In the genomic region with DNA sequence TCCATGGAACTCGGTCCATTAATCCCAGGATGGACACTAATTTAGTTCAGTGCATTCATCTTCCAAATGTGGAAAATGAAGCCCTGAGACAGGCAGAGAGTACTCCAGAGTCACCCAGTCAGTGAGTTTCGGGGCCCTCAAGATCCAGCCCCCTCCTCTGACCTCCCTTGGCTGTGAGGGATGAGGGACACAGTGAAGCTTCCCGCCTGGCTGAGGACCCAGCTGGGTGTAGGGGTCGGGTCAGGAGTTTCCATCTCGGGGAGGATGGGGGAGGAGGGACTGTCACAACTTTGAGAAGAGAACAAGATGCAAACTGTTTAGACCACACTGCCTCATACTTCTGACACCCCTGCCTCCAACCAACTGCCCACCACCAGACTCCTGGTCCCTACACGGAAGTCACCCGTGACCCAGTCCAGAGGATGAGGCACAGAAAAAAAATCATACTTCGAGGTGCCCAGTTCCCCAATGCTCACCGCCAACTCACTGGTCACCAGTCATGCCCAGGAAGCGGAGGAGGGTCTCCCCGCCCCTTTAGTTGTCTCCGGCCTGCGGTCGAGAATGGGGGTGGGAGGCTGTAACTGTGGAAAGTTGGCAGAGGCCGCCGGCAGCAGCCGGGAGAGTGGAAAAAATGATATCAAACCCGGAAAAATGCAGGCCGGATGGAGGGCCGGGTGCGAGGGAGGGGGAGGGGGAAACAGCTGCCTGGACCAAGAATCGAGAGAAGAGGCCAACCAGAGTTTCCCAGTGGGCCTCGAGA, we compare ENCODE assay signal across 10 mouse cellular contexts. TPM values are rescaled to one million over a fixed set of nuclear protein-coding genes. Genes with fewer than 3 reads are reported as not detected.
DNase-seq lines count a peak whose midpoint lies in the region; ATAC-seq and TF ChIP-seq lines count a peak whose summit lies in the region.
"Had no signal": no experiment of that assay in that cellular context is flagged by ENCODE, and none has a peak within 500 bp of the region (broad histone marks: within the 10 kb centered on the region; RNA-seq: fewer than 3 reads in every experiment).

No protein-coding gene starts in this region.

- H3K27me3 ChIP-seq in megakaryocyte, embryonic 14.5 days (replicated peaks) = peaks cover 72% of the 10 kb centered on the region
- peaks cover 4% of the 10 kb centered on the region; the same call in 1 of the 2 replicates for H3K27me3 ChIP-seq in liver, embryonic 11.5 days (replicated peaks; ENCODE audit: control insufficient read depth, insufficient read depth, low read length)
- no peaks in the 10 kb centered on the region for H3K27me3 ChIP-seq in stomach, postnatal 0 days (ENCODE audit: control insufficient read depth, insufficient read depth, low read length)
- 0 out of 2 replicates have a peak, but pooled peaks cover 2% of the 10 kb centered on the region for H3K27me3 ChIP-seq in hindbrain, embryonic 13.5 days

- H3K9me3 ChIP-seq in megakaryocyte, embryonic 14.5 days = no peaks in the 10 kb centered on the region
- H3K9me3 ChIP-seq in liver, embryonic 11.5 days (ENCODE audit: control insufficient read depth, low read length) = no peaks in the 10 kb centered on the region
- no peaks in the 10 kb centered on the region for H3K9me3 ChIP-seq in stomach, postnatal 0 days (ENCODE audit: control insufficient read depth, low read length)
- no peaks in the 10 kb centered on the region for H3K9me3 ChIP-seq in hindbrain, embryonic 13.5 days
- H3K9me3 ChIP-seq: neural tube, embryonic 12.5 days had no signal

- no peak for ATAC-seq in megakaryocyte, adult 5-6 weeks (ENCODE audit: poor library complexity, severe bottlenecking)
- peak; percentile 34 for ATAC-seq in liver, embryonic 11.5 days (replicated peaks; ENCODE audit: low FRiP score)
- peak; percentile 77 for ATAC-seq in stomach, postnatal 0 days (ENCODE audit: low FRiP score, low TSS enrichment)
- no peak for ATAC-seq in hindbrain, embryonic 13.5 days (ENCODE audit: low FRiP score)

- H3K27ac ChIP-seq in liver, embryonic 11.5 days (ENCODE audit: low read depth, low read length) = peak overlapping the region; percentile 0; the same call in 1 of the 2 replicates
- H3K27ac ChIP-seq in stomach, postnatal 0 days (replicated peaks) = peak overlapping the region; percentile 90
- no peak overlapping the region for H3K27ac ChIP-seq in hindbrain, embryonic 13.5 days
- H3K27ac ChIP-seq: neural tube, embryonic 12.5 days had no signal

- peak; percentile 81 to 84 for DNase-seq in heart, postnatal 14 days
- peak; percentile 45 for DNase-seq in liver, embryonic 11.5 days (ENCODE audit: low spot score)
- peak; percentile 65 for DNase-seq in stomach, postnatal 0 days (ENCODE audit: low spot score)
- no peak for DNase-seq in neural tube, embryonic 10.5 days (ENCODE audit: extremely low spot score, low spot score)
- DNase-seq in thymus, postnatal 25 days = no peak

- TF ChIP-seq CTCF in stomach, postnatal 0 days (IDR thresholded peaks at IDR 0.05; ENCODE audit: low read depth) = no peak

- no peaks in the 10 kb centered on the region for H3K36me3 ChIP-seq in megakaryocyte, embryonic 14.5 days (replicated peaks; ENCODE audit: low read length)
- no peaks in the 10 kb centered on the region for H3K36me3 ChIP-seq in liver, embryonic 11.5 days (ENCODE audit: control insufficient read depth, insufficient read depth, low read length)
- H3K36me3 ChIP-seq in stomach, postnatal 0 days (ENCODE audit: control insufficient read depth, insufficient read depth, low read length) = no peaks in the 10 kb centered on the region
- no peaks in the 10 kb centered on the region for H3K36me3 ChIP-seq in hindbrain, embryonic 13.5 days
- H3K36me3 ChIP-seq: neural tube, embryonic 12.5 days had no signal

- intact Hi-C loops in heart, postnatal 14 days (cut with DNase I) = no loop called here

- H3K4me2 ChIP-seq in liver, embryonic 11.5 days = 0 out of 2 replicates have a peak overlapping the region, but pooled peaks have one; percentile 15
- H3K4me2 ChIP-seq in stomach, postnatal 0 days (replicated peaks; ENCODE audit: low read depth) = 0 out of 2 replicates have a peak overlapping the region, but pooled peaks have one; percentile 20
- no peak overlapping the region for H3K4me2 ChIP-seq in hindbrain, embryonic 13.5 days
- H3K4me2 ChIP-seq: neural tube, embryonic 12.5 days had no signal

- peak overlapping the region; percentile 4 for H3K4me3 ChIP-seq in megakaryocyte, embryonic 14.5 days (replicated peaks)
- H3K4me3 ChIP-seq in liver, embryonic 11.5 days (ENCODE audit: low read depth, low read length) = no peak overlapping the region
- no peak overlapping the region for H3K4me3 ChIP-seq in stomach, postnatal 0 days (ENCODE audit: low read depth, low read length)
- H3K4me3 ChIP-seq in hindbrain, embryonic 13.5 days = no peak overlapping the region
- H3K4me3 ChIP-seq: neural tube, embryonic 12.5 days had no signal

- 53% methylated on average over 23 of the region's 23 CpGs for WGBS in liver, embryonic 11.5 days
- 45% methylated on average over 23 of the region's 23 CpGs for WGBS in stomach, postnatal 0 days
- 74% methylated on average over 23 of the region's 23 CpGs for WGBS in hindbrain, embryonic 13.5 days

- H3K4me1 ChIP-seq in megakaryocyte, embryonic 14.5 days = peaks cover 3% of the 10 kb centered on the region; the same call in 1 of the 2 replicates
- H3K4me1 ChIP-seq in liver, embryonic 11.5 days (replicated peaks; ENCODE audit: control insufficient read depth, insufficient read depth, low read length) = no peaks in the 10 kb centered on the region
- peaks cover 2% of the 10 kb centered on the region; the same call in 1 of the 2 replicates for H3K4me1 ChIP-seq in stomach, postnatal 0 days (replicated peaks; ENCODE audit: control insufficient read depth, insufficient read depth)
- peaks cover 15% of the 10 kb centered on the region for H3K4me1 ChIP-seq in hindbrain, embryonic 13.5 days (replicated peaks)

- H3K9ac ChIP-seq in liver, embryonic 11.5 days (ENCODE audit: low read depth, low read length) = no peak overlapping the region
- H3K9ac ChIP-seq in stomach, postnatal 0 days (ENCODE audit: low read length) = no peak overlapping the region
- H3K9ac ChIP-seq in hindbrain, embryonic 13.5 days = no peak overlapping the region
- H3K9ac ChIP-seq: neural tube, embryonic 12.5 days had no signal

- TF ChIP-seq EP300 in stomach, postnatal 0 days (optimal IDR thresholded peaks at IDR 0.05) = peak; percentile 70

RNA-seq across cellular contexts. Expression of a gene that starts 9.7 kb away (rescaled TPM):
- not detected in 2 replicates for polyA plus RNA-seq in megakaryocyte, embryonic 14.5 days (2012; ENCODE audit: insufficient read depth, low replicate concordance)
- 8.9 and 10.2 TPM in 2 replicates for total RNA-seq in megakaryocyte, adult 5-6 weeks (2015)
- 9.0 and 15.4 TPM in 2 replicates for total RNA-seq in megakaryocyte, adult 5-6 weeks (2017)
- 10 to 100 TPM in 1 of 2 experiments, 1 to 10 TPM in 1; 9.1 to 11.9 TPM for total RNA-seq in heart, postnatal 14 days (2021)
- polyA plus RNA-seq in liver, embryonic 11.5 days (2014; fragmentation: Nextera tagmentation; extraction: Ambion mirVana) = 1.2 and 1.6 TPM in 2 replicates
- polyA plus RNA-seq in stomach, postnatal 0 days (2015; fragmentation: Nextera tagmentation; extraction: Ambion mirVana) = 17.2 and 19.7 TPM in 2 replicates
- 0.30 and 0.57 TPM in 2 replicates for polyA plus RNA-seq in hindbrain, embryonic 13.5 days (2015; fragmentation: Nextera tagmentation; extraction: Ambion mirVana)

RNA-seq across cellular contexts. Expression of a gene that starts 13.6 kb away (rescaled TPM):
- not detected in 2 replicates for polyA plus RNA-seq in megakaryocyte, embryonic 14.5 days (2012; ENCODE audit: insufficient read depth, low replicate concordance)
- not detected in 2 replicates for total RNA-seq in megakaryocyte, adult 5-6 weeks (2015)
- not detected in 2 replicates for total RNA-seq in megakaryocyte, adult 5-6 weeks (2017)
- not detected for total RNA-seq in heart, postnatal 14 days (2021)
- polyA plus RNA-seq in liver, embryonic 11.5 days (2014; fragmentation: Nextera tagmentation; extraction: Ambion mirVana) = not detected in 2 replicates
- polyA plus RNA-seq in stomach, postnatal 0 days (2015; fragmentation: Nextera tagmentation; extraction: Ambion mirVana) = 0.73 and 1.7 TPM in 2 replicates
- not detected in 2 replicates for polyA plus RNA-seq in hindbrain, embryonic 13.5 days (2015; fragmentation: Nextera tagmentation; extraction: Ambion mirVana)
- total RNA-seq: common myeloid progenitor, adult 5-6 weeks had no signal
- polyA plus RNA-seq: neural tube, embryonic 12.5 days had no signal

RNA-seq across cellular contexts. Expression of a gene that starts 32.3 kb away (rescaled TPM):
- not detected in 2 replicates for polyA plus RNA-seq in megakaryocyte, embryonic 14.5 days (2012; ENCODE audit: insufficient read depth, low replicate concordance)
- total RNA-seq in megakaryocyte, adult 5-6 weeks (2015) = not detected in 2 replicates
- total RNA-seq in megakaryocyte, adult 5-6 weeks (2017) = not detected in 2 replicates
- not detected for total RNA-seq in heart, postnatal 14 days (2021)
- polyA plus RNA-seq in liver, embryonic 11.5 days (2014; fragmentation: Nextera tagmentation; extraction: Ambion mirVana) = not detected in 2 replicates
- 0.23 TPM in 1 of 2 replicates, not detected in the other for polyA plus RNA-seq in stomach, postnatal 0 days (2015; fragmentation: Nextera tagmentation; extraction: Ambion mirVana)
- polyA plus RNA-seq in hindbrain, embryonic 13.5 days (2015; fragmentation: Nextera tagmentation; extraction: Ambion mirVana) = not detected in 2 replicates
- total RNA-seq: common myeloid progenitor, adult 5-6 weeks had no signal
- polyA plus RNA-seq: neural tube, embryonic 12.5 days had no signal

RNA-seq across cellular contexts. Expression of a gene that starts 32.8 kb away (rescaled TPM):
- 88.7 and 308 TPM in 2 replicates for polyA plus RNA-seq in megakaryocyte, embryonic 14.5 days (2012; ENCODE audit: insufficient read depth, low replicate concordance)
- total RNA-seq in megakaryocyte, adult 5-6 weeks (2015) = 165 and 166 TPM in 2 replicates
- 100 and 109 TPM in 2 replicates for total RNA-seq in megakaryocyte, adult 5-6 weeks (2017)
- 10 to 100 TPM; 38.7 to 42.4 TPM for total RNA-seq in heart, postnatal 14 days (2021)
- 88.6 and 92.1 TPM in 2 replicates for polyA plus RNA-seq in liver, embryonic 11.5 days (2014; fragmentation: Nextera tagmentation; extraction: Ambion mirVana)
- 110 and 121 TPM in 2 replicates for polyA plus RNA-seq in stomach, postnatal 0 days (2015; fragmentation: Nextera tagmentation; extraction: Ambion mirVana)
- 168 and 169 TPM in 2 replicates for polyA plus RNA-seq in hindbrain, embryonic 13.5 days (2015; fragmentation: Nextera tagmentation; extraction: Ambion mirVana)

RNA-seq across cellular contexts. Expression of a gene that starts 37.2 kb away (rescaled TPM):
- not detected in 2 replicates for polyA plus RNA-seq in megakaryocyte, embryonic 14.5 days (2012; ENCODE audit: insufficient read depth, low replicate concordance)
- total RNA-seq in megakaryocyte, adult 5-6 weeks (2015) = not detected in 2 replicates
- not detected in 2 replicates for total RNA-seq in megakaryocyte, adult 5-6 weeks (2017)
- not detected for total RNA-seq in heart, postnatal 14 days (2021)
- not detected in 2 replicates for polyA plus RNA-seq in liver, embryonic 11.5 days (2014; fragmentation: Nextera tagmentation; extraction: Ambion mirVana)
- not detected in 2 replicates for polyA plus RNA-seq in stomach, postnatal 0 days (2015; fragmentation: Nextera tagmentation; extraction: Ambion mirVana)
- not detected in 2 replicates for polyA plus RNA-seq in hindbrain, embryonic 13.5 days (2015; fragmentation: Nextera tagmentation; extraction: Ambion mirVana)
- total RNA-seq: common myeloid progenitor, adult 5-6 weeks had no signal
- polyA plus RNA-seq: neural tube, embryonic 12.5 days had no signal

Comparison
In these comparisons a context has a peak if more than half of its experiments do, and no peak if none do; other contexts are left out.
1. ATAC-seq: peak in liver, embryonic 11.5 days (single experiment) and stomach, postnatal 0 days (single experiment); none in megakaryocyte, adult 5-6 weeks (single experiment) and hindbrain, embryonic 13.5 days (single experiment).
2. DNase-seq: peak in heart, postnatal 14 days (2 of 2), liver, embryonic 11.5 days (single experiment) and stomach, postnatal 0 days (single experiment); none in neural tube, embryonic 10.5 days (single experiment) and thymus, postnatal 25 days (single experiment).